Mouse (Mus musculus) layer of hippocampus, adult 9-10 months (tissue): Measurements from ENCODE around the gene 1110002E22Rik.

Source experiments
- DNase-seq: peaks from one replicate; pipeline ENCODE4 v3.0.0; 2022; ENCODE audit warnings: low spot score

Gene 1110002E22Rik

DNA sequence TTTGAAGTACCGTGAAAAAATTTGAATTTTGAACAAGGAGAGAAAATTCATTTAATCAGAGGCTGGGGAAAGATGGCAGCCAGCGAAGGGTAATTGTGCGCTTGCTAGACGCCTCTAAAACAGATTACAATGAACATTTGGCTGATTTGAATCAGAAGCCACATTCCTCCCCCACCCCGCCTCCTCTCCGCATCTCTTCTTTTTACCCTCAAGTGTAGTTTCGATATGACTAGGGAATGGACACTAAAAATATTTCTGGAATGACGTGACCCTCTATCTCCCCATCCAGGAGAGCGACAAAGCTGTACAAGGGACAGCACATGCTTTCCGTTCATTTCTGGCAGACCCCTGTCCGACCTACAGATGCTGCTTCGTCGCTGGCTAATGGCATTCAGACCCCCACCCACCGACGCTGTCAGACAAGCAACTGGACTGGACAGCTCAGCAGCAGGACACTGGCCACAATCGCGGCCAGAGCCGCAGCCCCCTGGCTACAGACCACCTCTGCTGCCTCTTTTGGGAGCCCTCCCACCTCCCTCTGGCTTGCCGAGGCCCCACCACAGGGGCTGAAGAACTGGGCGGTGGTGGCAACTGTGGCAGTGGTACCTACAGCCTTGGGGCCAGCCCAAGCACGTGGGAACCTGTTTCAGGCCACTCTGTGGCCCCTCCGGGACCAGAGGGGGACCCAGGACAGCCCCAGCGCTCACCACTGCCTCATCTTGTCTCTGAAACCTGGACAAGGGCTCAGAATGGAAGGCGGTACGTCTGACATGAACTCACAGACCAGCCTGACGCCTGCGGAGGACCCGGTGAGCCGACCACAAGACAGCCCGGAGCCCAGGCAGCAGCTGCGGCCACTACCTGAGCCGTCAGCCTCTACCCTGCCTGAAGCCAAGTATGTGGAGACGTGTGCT is at the start of gene 1110002E22Rik:
1110002E22Rik (plus strand) TSS at position 321 of the 914 bp plus-strand sequence.
- DNase-seq: no peak

DNA sequence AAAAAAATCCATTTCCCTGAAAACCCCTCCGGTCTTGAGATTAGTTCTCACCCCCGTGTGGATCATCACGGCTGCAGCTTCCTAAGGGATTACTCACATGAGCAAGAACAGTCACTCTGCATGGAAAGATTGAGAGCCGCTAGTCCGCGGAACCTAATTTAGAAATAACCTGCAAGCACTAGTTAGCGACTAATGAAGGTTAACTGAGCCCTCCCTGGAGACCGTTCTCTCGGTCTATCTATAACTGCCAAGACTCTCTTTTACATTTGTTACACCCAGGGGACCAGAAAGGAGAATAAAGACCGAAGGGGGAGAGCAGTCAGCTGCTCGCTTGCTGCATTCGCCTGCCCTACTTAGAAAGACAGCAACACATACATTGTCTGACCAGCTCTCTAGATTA is 48.0 kb upstream of the 1110002E22Rik start:
- no peak for DNase-seq

DNA sequence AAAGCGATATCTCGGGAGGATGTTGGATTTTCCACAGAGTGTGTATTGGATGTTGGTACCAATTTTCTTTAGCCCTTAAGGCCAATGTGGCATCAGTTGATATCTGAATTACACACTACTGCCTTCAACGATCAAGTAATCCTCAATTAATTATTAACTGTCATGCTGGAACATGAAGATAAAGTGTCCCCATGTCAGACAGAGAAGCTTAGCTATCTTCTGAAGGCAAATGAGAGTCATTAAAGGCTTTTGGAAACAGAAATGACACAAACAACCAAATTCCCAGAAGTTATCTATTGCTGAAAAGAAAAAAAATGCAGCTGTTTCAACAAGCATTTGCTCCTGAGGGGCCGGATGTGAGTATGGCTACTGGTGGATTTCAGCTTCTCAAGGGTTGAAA is 42.8 kb upstream of the 1110002E22Rik start:
- no peak for DNase-seq

DNA sequence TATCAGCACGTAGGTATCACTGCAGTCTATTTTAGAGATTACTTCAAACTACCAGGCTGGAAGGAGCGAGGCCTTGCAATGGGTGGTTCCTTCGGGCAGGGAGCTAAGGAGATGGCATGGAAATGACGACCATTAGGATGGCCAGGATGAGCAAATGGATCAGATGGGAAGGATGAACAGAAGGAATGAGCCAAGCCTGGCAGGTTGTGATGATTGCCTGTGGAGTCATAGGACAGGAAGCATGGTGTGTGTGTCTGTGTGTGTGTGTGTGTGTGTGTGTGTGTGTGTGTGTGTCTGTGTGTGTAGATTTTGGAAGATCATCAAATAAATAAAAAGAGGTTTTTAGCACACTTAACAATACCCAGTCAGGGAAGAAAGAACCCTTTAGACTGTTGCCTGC is 42.2 kb upstream of the 1110002E22Rik start:
- no peak for DNase-seq

DNA sequence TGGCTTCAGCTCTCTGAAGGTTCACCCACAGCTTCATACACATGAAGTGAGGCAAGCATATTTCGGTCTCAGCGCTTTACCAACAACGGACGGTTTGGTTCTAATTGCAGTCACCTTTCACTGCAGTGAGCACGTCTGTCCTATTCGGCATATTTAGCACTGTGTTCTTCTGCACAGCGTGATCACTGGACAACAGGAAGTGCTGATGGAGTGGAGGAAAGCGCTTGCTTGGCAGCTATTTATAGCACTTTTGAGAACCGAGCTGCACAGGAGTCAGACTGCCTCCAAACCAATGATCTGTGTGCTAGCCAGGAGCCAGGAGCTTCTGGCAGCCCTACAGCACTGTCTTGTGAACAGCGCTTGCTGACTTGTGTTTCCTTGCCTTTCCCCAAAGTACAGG is 38.6 kb upstream of the 1110002E22Rik start:
- DNase-seq: peak; percentile 10

DNA sequence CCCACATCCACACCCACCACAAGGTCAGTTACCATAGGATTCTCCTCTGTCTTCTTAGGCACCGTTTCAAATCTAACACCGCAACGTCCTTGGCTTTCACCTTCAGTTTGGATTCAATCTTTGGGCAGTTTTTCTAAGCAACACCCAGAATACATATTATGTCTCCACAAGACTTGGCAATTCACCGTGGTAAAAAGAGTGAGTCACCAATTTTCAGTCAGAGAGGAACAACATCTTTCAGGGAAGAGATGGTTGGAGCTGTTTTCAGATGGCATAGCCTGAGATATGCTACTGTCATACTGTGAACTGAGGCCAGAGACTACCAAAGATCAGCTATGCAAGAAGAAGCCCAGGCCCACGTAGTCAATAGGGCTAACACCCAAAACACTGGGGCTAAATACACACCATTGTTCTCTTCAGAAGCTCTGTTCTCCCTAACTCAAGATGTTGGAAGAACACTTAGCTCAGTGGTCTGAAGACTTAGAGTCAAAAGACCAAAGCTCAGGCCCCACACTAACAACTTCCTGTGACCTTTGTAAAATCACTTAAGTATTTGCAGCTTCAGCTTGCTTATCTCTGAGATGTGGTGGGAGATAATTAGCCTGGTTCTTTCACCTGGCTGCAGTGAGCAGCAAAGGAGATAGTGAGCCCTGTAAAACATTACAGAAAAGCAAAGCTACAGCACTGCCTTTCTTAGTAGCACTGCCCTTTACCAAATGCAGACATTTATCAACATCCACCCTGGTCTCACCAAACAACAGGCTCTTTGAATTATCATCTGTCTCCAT is 37.1 kb upstream of the 1110002E22Rik start:
- DNase-seq: no peak

DNA sequence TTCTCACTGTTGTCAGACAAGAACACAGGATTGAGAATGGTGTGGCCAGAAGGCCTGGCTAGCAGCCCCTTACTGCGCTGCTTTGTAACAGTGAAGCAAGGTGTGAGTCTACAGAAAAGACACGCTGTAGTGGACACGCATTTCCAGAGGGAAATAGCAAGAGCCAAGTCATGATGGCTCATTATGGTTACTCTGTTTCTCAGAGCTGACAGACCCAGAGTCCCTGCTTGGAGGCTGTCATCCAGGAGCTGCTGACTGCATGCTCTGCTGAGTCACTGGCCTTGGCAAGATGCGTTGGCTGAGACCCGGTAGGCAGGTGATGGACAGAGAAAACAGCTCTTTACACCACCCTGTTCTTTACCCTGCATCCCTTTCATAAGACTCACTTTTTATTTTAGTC is 35.5 kb upstream of the 1110002E22Rik start:
- DNase-seq: no peak

DNA sequence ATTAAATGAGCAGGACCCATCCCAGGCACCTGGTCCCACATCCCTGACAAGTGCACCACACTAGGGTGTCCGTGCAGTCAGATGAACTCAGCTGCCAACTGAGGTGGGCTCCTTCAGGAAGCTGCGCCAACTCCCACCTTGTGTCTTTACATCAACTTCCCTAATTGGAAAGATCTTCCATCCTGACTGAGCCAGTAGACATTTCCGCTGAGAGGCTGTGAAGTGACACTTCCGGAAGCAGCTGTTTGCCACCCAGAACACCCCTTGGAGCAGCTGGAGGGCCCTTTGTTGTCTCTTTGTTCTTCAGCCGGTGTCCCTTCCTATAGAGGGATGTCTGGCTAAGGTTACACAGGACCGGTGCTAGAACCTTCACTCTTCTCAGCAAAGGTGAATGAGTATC is 34.3 kb upstream of the 1110002E22Rik start:
- DNase-seq: no peak

DNA sequence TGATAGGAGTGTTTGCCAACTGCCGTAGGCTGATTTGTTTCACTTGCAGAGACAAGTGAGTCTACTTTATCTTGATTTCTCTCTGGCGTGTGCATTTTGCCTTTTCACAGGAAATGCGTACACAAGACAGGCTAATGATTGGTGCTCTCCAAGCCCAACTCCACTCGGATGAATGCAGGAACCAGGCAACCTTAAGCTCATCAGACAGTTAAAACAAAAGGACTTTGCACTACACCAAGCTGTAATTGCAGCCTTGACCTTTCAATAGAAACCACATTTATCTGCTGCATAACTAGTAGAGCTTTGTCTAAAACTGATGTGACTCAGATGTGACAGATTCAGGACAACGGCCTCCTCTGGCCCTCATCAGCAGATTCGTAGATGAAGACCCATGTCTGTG is 30.9 kb upstream of the 1110002E22Rik start:
- no peak for DNase-seq

DNA sequence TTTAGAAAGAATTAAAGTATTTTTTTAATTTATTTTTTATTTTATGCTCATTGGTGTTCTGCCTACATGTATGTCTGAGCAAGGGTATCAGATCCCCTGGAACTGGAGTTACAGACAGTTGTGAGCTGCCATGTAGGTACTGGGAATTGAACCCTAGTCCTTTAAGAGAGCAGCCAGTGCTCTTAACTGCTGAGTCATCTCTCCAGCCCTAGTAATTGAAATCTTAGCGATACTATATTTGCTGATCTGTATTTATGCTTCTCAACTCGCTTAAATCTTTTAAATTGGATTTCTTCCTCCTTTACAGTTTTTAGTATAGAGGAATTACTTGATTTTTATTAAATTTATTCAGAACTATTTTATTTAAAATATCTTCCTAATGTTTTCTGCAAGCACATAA is 23.9 kb upstream of the 1110002E22Rik start:
- DNase-seq: no peak

DNA sequence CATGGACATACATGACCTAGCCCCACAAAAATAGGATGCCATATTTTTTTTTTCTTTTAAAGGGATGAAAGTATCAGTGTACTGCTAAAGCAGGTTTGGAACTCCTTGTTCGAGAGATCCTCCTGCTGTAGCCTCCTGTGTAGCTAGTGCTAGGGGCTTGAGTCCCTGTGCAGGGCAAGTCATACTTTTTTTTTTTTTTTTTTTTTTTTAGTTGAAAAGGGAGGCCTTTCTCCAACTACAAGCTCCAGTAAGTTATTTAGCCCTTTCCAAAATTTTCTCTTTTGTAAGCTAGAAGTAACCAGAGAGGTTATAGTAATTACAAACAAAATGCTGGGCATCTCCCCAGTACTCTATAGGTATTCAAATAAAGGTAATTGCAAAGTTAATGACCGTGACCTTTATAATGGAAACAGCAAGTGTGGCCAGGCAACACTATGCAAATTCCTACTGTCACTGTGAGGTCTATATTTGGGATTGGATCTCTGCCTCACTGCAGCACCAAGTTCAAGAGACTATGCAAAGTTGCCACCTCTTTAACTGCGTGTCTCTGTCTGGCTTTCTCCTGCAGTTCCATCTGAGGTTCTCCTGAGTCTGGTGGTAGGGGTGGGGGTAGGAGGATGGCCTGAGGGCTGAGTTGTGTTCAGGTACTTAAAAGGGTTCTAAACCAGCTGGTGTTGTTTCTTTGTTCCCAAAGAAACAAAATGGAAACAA is 23.1 kb upstream of the 1110002E22Rik start:
- DNase-seq: no peak

DNA sequence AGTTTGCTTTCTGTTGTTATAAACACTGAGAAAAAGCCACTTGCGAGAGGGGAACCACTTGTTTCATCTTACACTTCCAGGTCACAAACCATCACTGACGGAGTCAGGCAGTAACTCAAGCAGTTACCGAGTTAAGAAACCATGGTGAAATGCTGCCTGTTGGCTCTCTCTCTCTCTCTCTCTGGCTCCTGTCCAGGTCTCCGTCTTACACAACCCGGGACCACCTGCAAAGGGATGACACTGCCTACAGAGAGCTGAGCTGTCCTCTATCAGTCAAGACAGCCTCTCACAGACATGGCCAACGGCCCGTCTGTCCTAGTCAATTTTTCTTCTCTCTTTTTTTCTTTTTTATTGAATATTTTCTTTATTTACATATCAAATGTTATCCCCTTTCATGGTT is 21.5 kb upstream of the 1110002E22Rik start:
- DNase-seq: no peak

DNA sequence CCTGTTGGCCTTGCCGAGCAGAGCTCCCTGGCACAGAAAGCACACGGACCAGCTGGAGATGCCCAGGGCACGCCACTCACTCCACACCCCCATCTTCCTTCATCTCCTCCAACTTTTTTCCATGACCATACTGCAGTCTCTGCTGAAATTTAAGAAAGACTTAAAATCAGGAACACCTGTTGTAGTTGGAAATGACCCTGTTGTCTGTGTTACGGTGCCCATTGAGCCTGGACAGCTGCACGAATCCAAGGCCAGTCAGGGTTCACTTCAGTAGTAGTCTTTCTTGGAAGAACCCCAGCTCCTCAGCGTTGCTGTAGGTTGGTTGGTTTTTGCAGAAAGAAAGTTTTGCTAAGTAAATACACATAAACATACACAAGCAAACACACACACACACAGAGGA is 15.3 kb upstream of the 1110002E22Rik start:
- no peak for DNase-seq

DNA sequence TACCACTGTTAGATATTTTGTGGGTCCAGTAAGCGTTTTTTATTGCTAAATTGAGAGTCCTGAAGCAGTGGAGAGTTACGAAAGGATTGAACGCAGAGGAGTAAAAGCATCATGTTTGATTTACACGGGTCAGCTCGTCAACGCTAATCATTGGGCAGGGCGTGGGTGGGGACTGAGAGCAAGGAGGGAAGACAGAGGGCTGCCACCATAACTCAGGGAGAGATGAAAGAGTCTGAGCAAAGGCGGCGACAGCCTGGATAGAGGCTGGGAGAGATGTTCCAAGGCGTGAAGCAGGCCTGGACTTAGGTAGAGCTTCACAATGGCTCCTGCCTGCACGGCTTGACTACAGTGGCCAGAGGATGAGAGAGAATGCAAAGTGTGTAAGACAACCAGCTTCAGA is 14.1 kb upstream of the 1110002E22Rik start:
- no peak for DNase-seq

DNA sequence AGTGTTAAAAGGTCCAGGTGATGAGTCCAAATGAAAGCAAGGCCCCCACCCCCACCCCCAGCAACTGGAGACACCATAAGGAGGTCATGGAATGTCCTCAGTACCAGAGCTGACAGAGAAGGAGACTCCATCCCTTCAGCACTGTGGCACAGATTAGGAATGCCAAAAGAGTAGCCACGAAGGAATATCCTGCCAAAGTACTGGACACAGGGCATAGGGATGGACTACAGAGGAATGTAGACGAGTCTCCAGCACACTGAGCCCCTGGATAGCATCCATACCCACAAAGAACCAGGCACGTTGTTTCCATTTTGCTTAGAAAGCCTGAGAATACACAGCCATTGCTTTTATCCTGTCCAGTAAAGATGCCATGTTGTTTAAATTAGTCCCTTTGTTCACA is 13.4 kb upstream of the 1110002E22Rik start:
- DNase-seq: no peak

DNA sequence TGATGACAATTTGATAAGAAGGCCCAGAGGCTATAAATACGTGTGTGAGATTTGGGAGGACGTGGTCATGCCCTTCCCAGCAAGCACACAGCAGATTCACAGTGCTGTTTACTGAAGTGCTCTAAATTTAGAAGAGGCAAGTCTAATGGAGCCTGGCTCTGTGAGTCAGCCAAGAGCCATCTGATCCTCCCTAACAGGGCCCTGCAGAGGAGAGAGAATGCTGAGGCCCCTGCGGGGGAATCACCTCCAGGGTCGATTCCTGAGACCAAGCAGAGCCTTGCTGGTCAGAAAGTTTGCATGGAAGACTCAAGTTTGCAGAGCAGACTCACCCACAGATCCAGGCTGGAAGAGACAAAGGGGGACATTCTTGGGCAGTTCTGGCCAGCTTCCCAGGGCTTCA is 10.9 kb upstream of the 1110002E22Rik start:
- DNase-seq: no peak

DNA sequence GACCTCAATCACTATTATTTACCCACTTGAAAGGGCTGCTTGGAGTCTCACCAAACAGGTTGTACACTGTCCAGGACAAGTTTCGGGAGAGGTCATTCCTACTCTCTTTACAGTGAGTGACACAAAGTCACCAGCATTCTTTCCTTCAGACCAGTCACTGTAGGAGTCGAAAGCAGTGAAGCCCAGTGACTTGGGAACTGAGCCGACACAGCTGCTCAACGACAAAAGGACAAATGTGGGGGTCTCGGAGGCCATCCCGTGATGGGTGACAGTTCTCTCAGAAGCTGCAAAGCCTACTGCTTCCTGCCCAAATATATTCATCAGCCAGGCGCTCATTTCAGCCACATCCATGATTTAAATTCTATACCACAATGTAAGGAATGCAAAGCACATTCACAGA is 7.9 kb upstream of the 1110002E22Rik start:
- no peak for DNase-seq

DNA sequence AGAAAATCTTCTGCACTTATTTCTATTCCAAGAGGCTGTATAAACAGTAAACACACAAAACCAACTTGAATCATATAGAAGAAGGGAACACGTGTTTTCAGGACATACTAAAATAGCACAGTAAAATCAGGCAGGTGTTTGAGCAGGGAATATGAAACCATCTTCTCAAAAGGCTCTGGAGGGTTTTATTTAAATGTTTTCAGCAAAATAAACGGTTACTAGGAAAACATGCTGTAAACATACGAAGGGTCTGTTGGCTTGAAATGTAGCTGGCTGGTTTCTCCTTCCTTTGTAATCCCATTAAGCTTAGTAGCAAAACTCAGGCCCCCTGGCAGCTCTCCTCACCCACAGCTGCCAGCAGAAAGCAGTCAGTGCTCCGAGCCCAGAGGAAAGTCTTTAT is 6.6 kb upstream of the 1110002E22Rik start:
- DNase-seq: no peak

DNA sequence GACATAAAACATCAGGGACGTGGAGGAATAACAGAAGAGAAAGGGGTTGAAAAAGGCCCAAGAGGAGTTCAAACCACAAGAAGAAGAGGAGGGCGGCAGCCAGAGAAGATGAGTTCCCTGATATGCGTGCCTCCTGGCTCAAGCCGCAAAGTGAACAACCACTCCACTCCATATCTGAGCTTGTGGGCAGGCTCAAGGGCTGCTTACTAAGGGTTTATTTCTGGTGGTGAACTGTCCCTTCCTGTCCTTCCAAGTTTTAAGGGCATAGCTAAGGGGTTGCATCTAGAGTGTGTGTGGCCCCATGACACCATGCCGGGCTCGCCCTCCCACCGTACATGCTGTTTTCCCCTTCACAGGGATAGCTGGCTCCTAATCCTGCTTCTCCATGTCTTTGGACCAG is 4.4 kb upstream of the 1110002E22Rik start:
- DNase-seq: no peak

DNA sequence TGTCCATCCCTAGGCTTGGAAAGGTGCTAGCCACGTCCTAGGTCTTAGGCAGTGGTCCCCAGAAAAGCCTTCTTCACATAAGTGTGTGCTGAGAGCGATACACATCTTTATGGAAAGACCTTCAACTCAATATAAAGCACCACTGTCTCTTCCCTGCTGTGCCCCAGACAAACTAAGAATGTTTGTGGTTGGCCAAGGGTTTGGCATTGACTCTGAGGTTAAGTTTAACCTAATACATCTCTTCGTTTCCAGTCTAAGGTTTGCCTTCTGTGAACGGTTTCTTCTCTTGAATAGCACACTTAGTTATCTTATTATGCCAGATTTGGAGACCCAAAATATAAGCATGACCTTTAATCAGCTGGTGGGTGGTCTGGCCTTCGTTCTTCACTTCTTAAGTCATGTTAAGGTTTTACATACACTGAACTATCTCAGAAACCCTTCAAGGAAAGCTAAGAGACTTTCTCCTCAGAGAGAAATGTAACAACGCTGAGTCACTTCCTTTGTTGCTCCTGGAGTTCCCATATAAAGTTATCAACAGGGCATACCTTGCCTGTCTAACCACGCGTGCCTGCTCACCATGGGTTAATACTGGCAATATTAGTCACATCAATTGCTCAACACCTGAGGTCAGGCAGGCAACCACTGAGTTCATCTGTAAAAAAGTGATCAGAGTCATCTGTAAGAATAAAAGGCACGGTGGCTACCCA is 3.5 kb upstream of the 1110002E22Rik start:
- DNase-seq: no peak

DNA sequence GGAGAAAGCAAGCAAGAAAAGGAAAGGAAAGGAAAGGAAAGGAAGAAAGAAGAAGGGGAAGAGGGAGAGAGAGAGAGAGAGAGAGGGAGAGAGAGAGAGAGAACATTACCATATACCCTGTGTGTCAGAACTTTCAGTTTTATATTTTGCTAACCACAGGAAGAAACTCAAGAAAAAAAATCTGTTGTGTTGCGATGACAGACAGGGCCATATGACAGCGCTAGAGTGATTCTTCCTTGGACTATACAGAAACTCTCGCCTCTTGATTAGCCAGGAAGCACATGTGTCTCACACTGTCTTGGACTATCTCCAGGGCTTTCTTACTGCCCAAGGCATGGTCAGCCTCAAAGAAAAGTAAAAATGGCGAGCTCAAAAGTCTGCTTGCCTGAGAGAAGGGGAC is 2.2 kb upstream of the 1110002E22Rik start:
- DNase-seq: no peak

DNA sequence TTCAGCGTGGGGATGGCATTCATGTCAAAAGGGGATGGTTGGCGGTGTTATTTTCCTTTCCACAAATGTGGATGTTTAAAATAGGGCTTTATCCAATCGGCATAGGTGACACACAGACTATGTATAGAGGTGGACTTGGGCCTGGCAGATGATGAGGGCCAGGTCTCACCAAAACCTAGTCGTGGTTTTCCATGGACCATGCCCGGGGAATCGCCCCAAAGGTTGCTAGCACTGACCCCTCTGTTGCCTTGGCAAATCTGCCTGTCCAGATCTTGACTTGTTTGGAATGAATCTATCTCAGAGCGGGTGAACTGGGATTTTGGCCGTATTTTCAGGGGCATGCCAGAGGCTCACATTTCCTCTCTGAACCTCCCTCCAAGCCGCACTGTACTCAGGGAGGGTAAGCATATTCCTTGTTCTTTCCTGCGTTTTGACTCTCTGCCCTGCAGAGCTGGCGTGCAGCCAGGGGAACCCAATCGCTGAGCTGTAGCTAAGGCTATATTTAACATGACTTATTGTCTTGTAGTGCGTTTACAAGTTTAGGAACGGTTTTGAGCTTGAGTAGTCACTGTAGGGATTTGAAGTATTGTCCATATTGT is 1.0 kb upstream of the 1110002E22Rik start:
- DNase-seq: no peak
